Mouse (Mus musculus): ENCODE data around the gene Fam98b. TPM values are rescaled to one million over a fixed set of nuclear protein-coding genes. Genes with fewer than 3 reads are reported as not detected.

Fam98b gene
- total RNA-seq, 2 experiments from 2014 or later, result 4.1 to 11.5 TPM

GRCm38 (mm10) chr2:117299596-117300448 is 50.3 kb downstream of the Fam98b start:
- ATAC-seq (replicated peaks; ENCODE audit: low FRiP score, poor library complexity, severe bottlenecking), result no peak

GRCm38 (mm10) chr2:117303391-117304350 is 54.1 kb downstream of the Fam98b start:
- no peak for ATAC-seq (replicated peaks; ENCODE audit: low FRiP score, poor library complexity, severe bottlenecking)

DNA sequence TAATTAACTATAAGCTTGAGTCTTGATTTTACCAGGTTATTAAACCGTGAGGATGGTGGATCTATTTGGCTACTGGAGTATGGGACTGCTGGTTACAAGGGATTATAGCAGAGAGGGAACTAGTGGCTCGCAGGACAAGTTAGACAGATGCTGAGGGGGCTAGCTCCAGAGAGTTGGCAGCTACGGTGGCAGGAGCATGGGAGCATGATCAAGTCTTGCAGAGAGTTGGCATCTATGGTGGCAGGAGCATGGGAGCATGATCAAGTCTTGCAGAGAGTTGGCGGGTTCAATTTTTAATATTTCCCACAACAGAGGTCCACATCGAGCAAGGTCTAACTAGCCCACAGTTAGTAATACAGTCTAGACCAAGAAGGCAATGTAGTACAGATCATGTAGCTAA is 55.4 kb downstream of the Fam98b start:
- no peak for ATAC-seq (replicated peaks; ENCODE audit: low FRiP score, poor library complexity, severe bottlenecking)

DNA sequence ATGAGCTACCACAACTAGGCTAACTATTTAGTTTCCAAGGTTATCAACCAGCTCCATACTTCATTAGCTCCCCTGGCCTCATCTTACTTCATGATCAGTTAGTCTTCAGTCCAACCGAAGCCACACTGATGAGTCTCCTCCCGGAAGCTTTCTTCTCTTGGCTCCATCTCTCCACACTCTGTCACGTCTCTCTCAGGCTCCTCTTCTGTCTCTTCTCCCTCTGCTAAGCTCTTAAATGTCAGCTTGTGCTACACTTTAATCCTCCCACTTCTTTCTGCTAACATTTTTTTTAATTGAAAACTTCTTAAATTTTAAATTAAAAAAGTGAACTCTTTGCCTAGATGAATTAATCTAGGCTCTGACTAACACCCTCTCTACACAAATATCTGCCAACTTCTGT is 58.4 kb downstream of the Fam98b start:
- ATAC-seq (replicated peaks; ENCODE audit: low FRiP score, poor library complexity, severe bottlenecking), result no peak

DNA sequence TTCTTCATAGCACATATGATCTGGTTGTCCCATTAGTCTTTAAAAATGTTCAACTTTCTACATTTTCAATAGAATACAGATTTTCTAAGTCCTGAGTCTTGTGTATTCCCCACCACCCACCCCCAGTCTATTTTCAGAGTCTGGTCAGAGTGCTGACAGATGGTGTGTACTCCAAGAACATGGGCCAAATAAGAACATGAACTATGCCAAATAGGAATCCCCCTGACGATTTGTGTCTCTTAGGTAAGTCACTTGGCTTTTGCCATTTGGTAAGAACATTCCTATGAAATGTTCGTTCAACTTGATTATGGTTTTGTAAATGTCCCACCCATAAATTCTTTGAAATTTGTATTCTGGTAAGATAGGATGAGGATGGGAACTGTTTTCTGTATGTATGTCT is 59.5 kb downstream of the Fam98b start:
- ATAC-seq (replicated peaks; ENCODE audit: low FRiP score, poor library complexity, severe bottlenecking), result no peak

GRCm38 (mm10) chr2:117311349-117311748 is 61.8 kb downstream of the Fam98b start:
- no peak for ATAC-seq (replicated peaks; ENCODE audit: low FRiP score, poor library complexity, severe bottlenecking)

DNA sequence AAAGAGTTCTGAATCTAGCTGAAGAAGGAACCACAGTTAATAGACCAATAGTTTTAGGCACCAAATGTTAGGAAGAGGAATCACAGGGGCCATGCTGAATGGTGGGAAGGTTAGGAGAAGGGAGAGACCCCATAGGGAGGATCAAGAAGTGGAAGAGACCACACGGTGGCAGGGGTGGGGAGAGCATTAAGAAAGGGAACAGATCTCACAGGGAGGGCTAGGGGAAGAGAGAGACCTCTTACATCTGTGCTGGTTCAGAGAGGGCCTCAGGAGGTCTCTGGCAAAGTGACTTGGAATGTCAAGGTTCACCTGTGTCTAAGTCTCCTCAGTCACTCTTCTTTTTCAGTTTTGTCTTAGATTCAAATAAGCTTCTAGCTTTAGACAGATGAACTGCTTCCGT is 62.5 kb downstream of the Fam98b start:
- no peak for ATAC-seq (replicated peaks; ENCODE audit: low FRiP score, poor library complexity, severe bottlenecking)

DNA sequence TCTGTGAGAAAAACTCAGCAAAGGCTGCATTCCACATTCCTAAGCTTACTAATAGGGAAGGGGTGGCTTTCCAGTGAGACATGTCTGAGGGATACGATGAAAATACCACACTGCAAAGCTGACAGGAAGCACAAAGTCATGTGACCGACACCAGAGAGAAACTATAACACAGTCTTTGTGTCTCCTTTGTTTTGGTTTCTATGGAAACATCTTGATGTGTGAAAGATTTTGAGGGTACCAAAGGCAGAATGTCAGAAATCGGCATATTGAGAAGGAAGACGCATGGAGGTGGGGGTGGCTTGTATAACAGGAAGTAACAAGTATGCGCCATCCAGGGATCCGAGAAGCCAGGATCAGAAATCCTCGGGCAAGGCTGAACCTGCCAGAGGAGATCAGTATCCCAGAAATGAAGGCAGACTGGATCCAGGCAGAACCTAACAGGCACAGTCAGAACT is 62.9 kb downstream of the Fam98b start:
- no peak for ATAC-seq (replicated peaks; ENCODE audit: low FRiP score, poor library complexity, severe bottlenecking)

- no peak for ATAC-seq (replicated peaks; ENCODE audit: low FRiP score, poor library complexity, severe bottlenecking)
These were observed 64.2 kb downstream of the Fam98b start for GRCm38 (mm10) chr2:117313586-117314235.

DNA sequence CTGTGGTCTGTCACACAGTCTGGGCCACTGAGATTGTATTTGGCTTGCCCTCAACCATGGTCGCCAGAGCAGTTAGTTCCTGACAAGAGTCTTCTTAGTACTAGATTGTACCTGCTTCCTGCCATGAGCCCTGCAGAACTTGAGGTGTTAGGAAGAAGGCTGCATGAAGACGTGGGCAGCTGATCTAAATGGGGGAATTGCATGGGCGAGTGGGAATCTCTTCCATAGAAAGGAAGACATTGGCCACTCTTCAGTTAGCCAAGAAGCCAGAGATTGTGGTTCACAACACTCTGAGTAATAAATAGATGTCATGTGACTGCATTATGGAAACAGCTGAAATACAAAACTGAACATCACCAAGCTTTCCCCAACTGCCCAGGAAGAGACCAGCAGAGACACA is 69.5 kb downstream of the Fam98b start:
- no peak for ATAC-seq (replicated peaks; ENCODE audit: low FRiP score, poor library complexity, severe bottlenecking)

Other genes with a start within 250 kb of the Fam98b start
- gene Spred1, start 128.4 kb upstream of the Fam98b start, total RNA-seq (2015; ENCODE audit: low replicate concordance), result 3.1 and 4.2 TPM in 2 replicates
- gene Spred1, start 128.4 kb upstream of the Fam98b start, total RNA-seq (2017; ENCODE audit: low replicate concordance), result 3.2 and 6.8 TPM in 2 replicates
- gene Rasgrp1, start 93.3 kb downstream of the Fam98b start, total RNA-seq (2015; ENCODE audit: low replicate concordance), result 0.21 TPM in 1 of 2 replicates, not detected in the other
- gene Rasgrp1, start 93.3 kb downstream of the Fam98b start, total RNA-seq (2017; ENCODE audit: low replicate concordance), result 0.17 TPM in 1 of 2 replicates, not detected in the other